Mouse (Mus musculus) forebrain, embryonic 10.5 days (tissue): ENCODE measurements around the gene Xxylt1. TPM values are rescaled to one million over a fixed set of nuclear protein-coding genes. Genes with fewer than 3 reads are reported as not detected.

Source experiments
- DNase-seq: peaks from one replicate; pipeline ENCODE4 v3.0.0-alpha.2; 2017; ENCODE audit warnings: low spot score; ENCODE audit errors: extremely low spot score
- H3K27ac ChIP-seq: fragments of 300-500 bp; sonication (generic); 2 replicates; pipeline ENCODE4 v1.5.1; 2016; ENCODE audit warnings: mild to moderate bottlenecking
- H3K27me3 ChIP-seq: fragments of 300-500 bp; sonication (generic); 2 replicates; pipeline ENCODE4 v1.6.1; 2016; ENCODE audit warnings: mild to moderate bottlenecking; ENCODE audit not compliant: poor library complexity, severe bottlenecking
- H3K36me3 ChIP-seq: fragments of 300-500 bp; sonication (generic); replicated peaks from 2 replicates; pipeline ENCODE4 v1.6.1; 2016; ENCODE audit warnings: mild to moderate bottlenecking, moderate library complexity
- H3K4me1 ChIP-seq: fragments of 300-500 bp; sonication (generic); 2 replicates; pipeline ENCODE4 v1.6.1; 2016
- H3K4me3 ChIP-seq: fragments of 300-500 bp; sonication (generic); 2 replicates; pipeline ENCODE4 v1.5.1; 2016; ENCODE audit warnings: mild to moderate bottlenecking, moderate library complexity
- H3K9me3 ChIP-seq: fragments of 300-500 bp; sonication (generic); 2 replicates; pipeline ENCODE4 v1.6.1; 2016; ENCODE audit warnings: mild to moderate bottlenecking, moderate library complexity
- WGBS: fragments of 180-500 bp; shearing (Covaris S2); methylation state at CpG from one replicate; pipeline ENCODE4 v1.1.7; 2016; 5-methylcytosine and 5-hydroxymethylcytosine counted together
- polyA plus RNA-seq: library from polyadenylated mRNA; unstranded; fragments of >200 nt; fragmentation: Nextera tagmentation; extraction: Ambion mirVana; gene quantifications from 2 replicates; pipeline ENCODE4 v1.2.1, GENCODE M21; 2016

Xxylt1 gene
- polyA plus RNA-seq, 1 experiment from 2014 or later = 13.9 TPM

DNA sequence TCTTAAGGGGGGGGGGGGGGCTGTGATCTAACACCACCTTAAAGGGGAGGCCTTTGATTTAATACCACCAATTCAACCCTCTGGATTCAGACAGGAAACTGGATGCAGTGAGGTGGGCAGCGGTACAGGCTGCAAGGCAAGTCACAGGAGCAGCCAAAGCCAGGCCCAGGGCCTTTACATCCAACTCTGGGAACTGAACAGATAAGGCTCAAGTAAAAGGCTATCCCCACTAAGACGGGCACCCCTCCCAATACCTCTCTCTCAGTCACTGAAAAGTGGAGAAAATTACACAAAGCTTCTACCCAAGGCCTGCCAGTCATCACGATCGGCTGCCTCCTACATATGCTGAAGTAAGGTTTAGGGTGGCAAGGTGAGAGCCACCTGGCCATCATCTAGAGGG, 21.5 kb downstream of the Xxylt1 start:
- Histone ChIP-seq H3K4me3 (no peak overlapping the region), H3K9me3 (no peaks in the 10 kb centered on the region), H3K4me1 (peaks cover 36% of the 10 kb centered on the region), H3K36me3 (no peaks in the 10 kb centered on the region), H3K27me3 (no peaks in the 10 kb centered on the region), H3K27ac (peak overlapping the region; percentile 44; the same call in 1 of the 2 replicates)
- 80% methylated on average over 4 of the region's 4 CpGs for WGBS
- no peak for DNase-seq

DNA sequence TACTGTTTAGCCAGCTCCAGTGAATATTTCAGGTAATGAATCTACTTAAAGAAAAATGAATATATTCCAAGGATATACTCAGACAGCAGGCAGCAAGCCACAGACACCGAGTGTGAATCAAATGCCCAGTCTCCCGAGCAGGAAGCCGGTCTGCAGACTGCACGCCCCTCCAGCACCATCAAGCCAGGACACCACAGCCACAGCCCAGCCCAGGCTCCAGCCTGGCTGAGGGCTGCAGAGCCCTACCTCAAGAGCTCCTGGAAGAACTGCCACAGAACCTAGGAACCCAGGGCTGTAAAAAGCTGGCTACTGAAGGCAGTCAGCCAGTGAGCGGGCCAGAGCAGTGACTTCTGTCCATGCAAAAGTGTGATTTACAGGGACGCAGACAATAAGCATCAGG, 28.4 kb downstream of the Xxylt1 start:
- H3K4me3 ChIP-seq = no peak overlapping the region
- H3K9me3 ChIP-seq = no peaks in the 10 kb centered on the region
- H3K27ac ChIP-seq = no peak overlapping the region
- H3K27me3 ChIP-seq = no peaks in the 10 kb centered on the region
- WGBS = 86% methylated on average over 6 of the region's 6 CpGs
- H3K36me3 ChIP-seq = no peaks in the 10 kb centered on the region; the same call in 1 of the 2 replicates
- DNase-seq = no peak
- peaks cover 5% of the 10 kb centered on the region for H3K4me1 ChIP-seq

DNA sequence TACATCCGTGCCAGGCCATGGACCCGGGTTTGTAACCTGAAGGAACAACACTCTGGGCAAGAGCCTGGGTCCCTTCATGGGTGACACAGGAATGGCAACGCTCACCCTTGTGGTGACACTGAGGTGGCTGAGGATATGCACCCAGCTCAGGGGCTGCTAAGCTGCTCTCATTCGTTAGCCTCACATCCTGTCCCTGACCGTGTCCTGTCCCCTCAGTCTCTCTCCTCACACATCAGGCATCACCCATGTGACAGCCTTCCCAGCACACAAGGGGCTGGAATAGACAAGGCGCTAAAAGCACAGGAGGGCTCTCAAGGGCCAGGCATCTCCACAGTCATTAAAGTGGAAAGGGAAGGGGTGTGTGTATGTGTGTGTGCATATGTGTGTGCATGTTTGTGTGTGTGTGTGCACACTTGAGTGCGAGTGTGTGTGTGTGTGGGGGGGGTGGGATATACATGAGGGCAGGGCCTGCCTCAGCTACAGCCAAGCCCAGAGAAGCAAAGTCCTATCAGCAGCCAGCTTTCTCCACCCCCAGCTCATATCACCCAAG, 29.0 kb downstream of the Xxylt1 start:
- H3K27ac ChIP-seq = peak overlapping the region; percentile 35; the same call in 1 of the 2 replicates

DNA sequence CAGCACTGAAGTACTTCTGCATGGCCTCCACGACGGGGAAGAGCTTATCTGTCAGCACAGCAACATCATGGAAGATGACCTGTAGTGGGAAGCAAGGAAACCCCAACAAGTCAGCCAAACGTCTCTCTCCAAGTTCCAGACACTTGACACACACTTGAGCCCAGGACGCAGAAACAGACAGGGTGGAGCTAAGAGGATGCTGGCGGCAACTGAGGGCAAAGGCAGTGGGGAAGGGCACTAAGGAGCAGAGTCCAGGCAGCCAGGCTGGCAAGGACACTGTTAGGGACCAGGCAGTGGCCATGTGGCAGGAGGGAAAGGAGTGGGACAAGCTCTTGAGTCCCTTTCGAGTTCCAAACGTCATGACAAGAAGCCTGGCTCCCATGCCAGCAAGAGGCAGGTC, 30.5 kb downstream of the Xxylt1 start:
- no peak overlapping the region for H3K27ac ChIP-seq
- no peaks in the 10 kb centered on the region for H3K27me3 ChIP-seq
- H3K4me3 ChIP-seq = no peak overlapping the region
- H3K4me1 ChIP-seq = peaks cover 6% of the 10 kb centered on the region; the same call in 1 of the 2 replicates
- WGBS = 90% methylated on average over 7 of the region's 7 CpGs
- no peaks in the 10 kb centered on the region for H3K9me3 ChIP-seq
- DNase-seq = no peak
- no peaks in the 10 kb centered on the region; the same call in 1 of the 2 replicates for H3K36me3 ChIP-seq

More for the DNA sequence above, 29.0 kb downstream of the Xxylt1 start:
- no peak for DNase-seq
- Histone ChIP-seq H3K36me3 (no peaks in the 10 kb centered on the region; the same call in 1 of the 2 replicates), H3K9me3 (no peaks in the 10 kb centered on the region), H3K27me3 (no peaks in the 10 kb centered on the region), H3K4me1 (peaks cover 5% of the 10 kb centered on the region), H3K4me3 (no peak overlapping the region)
- WGBS = 80% methylated on average over 7 of the region's 7 CpGs

DNA sequence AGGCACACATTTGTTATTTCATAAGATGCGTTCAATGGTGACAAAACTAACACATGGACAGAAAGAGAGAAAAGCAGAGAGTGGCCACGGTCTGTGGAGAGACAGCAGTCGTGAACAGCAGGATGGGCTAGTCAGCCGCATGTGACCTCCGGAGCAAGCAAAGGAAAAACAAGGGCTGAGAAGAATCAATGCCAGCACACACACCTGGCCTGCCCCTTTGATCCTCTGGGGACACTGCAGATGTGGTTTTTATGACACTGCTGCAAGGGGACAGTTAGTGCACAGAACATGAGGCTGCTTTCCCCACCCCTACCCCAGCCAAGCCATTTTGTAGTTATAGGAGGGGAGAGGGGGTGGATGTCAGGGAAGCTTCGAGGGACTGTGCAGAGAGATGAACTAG, 33.0 kb downstream of the Xxylt1 start:
- Histone ChIP-seq H3K9me3 (no peaks in the 10 kb centered on the region), H3K36me3 (no peaks in the 10 kb centered on the region; the same call in 1 of the 2 replicates), H3K4me3 (no peak overlapping the region), H3K27ac (no peak overlapping the region), H3K4me1 (peaks cover 6% of the 10 kb centered on the region; the same call in 1 of the 2 replicates), H3K27me3 (no peaks in the 10 kb centered on the region)
- DNase-seq = no peak
- 87% methylated on average over 6 of the region's 6 CpGs for WGBS

DNA sequence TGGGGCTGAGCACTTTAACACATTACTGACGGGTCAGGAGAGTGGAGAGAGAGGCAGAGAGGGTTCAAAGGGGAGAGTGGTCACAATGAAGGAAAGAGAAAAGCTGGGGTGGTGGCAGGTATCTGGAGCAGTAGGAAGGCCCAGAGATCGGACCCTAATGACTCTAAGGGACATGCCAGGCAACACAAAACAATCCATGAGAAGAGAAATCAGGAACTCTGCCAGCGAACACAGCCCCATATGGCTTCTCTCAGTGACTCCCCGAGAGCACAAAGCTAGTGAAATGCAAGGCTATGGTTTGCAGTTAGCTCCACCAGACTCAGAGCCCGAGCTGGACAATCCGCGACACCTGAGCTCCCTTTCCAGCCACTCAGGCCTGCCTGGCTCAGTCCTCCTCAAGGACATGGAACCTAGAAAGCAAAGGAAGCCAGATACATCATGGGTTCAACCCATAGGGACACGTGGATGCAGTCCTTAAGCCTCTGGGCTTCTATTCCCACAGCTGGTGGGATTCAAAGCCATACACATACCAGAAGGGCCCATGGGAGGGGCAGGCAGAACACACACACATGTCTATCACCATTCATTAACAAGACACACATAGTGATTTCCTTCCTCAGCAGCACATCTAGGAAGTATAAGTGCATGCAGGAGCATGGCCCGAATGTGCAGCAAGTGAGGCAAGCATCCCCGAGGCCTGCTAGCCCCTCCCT, 33.9 kb downstream of the Xxylt1 start:
- Histone ChIP-seq H3K27ac (no peak overlapping the region), H3K27me3 (no peaks in the 10 kb centered on the region), H3K4me1 (peaks cover 6% of the 10 kb centered on the region; the same call in 1 of the 2 replicates), H3K36me3 (no peaks in the 10 kb centered on the region; the same call in 1 of the 2 replicates), H3K4me3 (no peak overlapping the region), H3K9me3 (no peaks in the 10 kb centered on the region)
- 84% methylated on average over 10 of the region's 10 CpGs for WGBS
- no peak for DNase-seq

DNA sequence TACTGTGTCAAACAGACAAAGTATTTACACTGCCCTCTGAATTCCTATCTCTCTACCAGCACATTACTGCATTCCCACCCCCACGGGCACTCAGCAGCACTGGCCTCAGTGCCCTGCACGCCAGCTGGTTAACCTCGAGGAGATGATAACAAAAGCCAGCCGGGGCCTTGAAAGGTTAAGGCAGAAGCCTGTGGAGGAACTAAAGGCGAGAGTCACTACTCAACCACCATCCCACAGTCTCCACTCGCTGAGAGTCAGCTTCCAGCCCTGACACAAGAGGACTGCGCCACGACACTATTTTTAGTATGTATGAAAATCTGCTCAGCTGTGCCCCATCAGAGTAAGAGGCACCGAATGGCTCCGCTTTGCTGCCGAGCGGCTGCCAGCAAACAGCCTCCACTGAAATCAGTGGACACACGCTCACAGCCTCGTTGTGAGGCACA, 35.0 kb downstream of the Xxylt1 start:
- H3K4me3 ChIP-seq = no peak overlapping the region
- H3K9me3 ChIP-seq = no peaks in the 10 kb centered on the region
- DNase-seq = no peak
- 86% methylated on average over 14 of the region's 14 CpGs for WGBS
- peaks cover 6% of the 10 kb centered on the region; the same call in 1 of the 2 replicates for H3K4me1 ChIP-seq
- H3K36me3 ChIP-seq = no peaks in the 10 kb centered on the region; the same call in 1 of the 2 replicates
- no peaks in the 10 kb centered on the region for H3K27me3 ChIP-seq
- no peak overlapping the region for H3K27ac ChIP-seq

DNA sequence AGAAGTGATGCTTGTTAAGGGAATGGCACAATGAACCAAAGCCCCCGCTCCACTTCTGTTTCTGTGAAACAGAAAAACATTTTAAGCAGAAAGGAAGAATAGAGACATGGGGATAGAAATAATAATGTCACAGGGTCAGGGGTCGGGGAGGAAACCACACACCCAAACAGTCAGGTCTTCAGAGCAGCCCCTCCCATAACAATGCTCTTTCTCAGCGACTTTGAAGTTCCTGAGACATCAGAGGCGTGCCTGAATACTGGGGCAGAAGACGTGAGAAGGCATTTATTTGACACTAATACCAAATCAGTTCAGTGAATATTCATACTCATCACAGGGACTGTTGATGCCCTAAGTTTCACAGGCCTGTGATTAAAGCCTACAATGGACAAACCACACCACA, 36.0 kb downstream of the Xxylt1 start:
- no peaks in the 10 kb centered on the region; the same call in 1 of the 2 replicates for H3K36me3 ChIP-seq
- WGBS = 77% methylated on average over 5 of the region's 5 CpGs
- no peak overlapping the region for H3K27ac ChIP-seq

DNA sequence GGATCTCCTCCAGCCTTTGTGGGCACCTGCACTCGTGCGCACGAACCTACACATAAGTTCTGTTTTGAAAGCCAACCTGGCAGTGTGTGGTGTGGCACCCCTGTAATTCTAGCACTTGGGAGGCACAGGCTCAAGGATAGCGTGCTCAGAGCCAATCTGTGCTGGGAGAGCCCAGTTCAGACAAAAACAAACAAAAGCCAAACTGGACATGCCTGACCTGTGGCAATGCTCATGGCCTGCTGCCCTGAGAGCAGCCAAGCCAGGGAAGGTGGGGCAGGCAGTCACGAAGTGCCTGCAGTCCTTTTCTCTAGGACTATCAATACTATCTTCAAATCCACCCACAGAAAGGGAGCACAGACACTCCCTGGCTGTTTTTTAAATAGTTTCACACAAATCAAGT, 38.1 kb downstream of the Xxylt1 start:
- no peak overlapping the region for H3K4me3 ChIP-seq
- peaks cover 2% of the 10 kb centered on the region; the same call in 1 of the 2 replicates for H3K36me3 ChIP-seq
- no peaks in the 10 kb centered on the region for H3K27me3 ChIP-seq
- H3K27ac ChIP-seq = no peak overlapping the region
- DNase-seq = no peak
- peaks cover 11% of the 10 kb centered on the region; the same call in 1 of the 2 replicates for H3K4me1 ChIP-seq
- 82% methylated on average over 5 of the region's 5 CpGs for WGBS
- no peaks in the 10 kb centered on the region for H3K9me3 ChIP-seq

More for the DNA sequence above, 36.0 kb downstream of the Xxylt1 start:
- Histone ChIP-seq H3K9me3 (no peaks in the 10 kb centered on the region), H3K4me3 (no peak overlapping the region), H3K4me1 (peaks cover 8% of the 10 kb centered on the region; the same call in 1 of the 2 replicates), H3K27me3 (no peaks in the 10 kb centered on the region)
- no peak for DNase-seq

DNA sequence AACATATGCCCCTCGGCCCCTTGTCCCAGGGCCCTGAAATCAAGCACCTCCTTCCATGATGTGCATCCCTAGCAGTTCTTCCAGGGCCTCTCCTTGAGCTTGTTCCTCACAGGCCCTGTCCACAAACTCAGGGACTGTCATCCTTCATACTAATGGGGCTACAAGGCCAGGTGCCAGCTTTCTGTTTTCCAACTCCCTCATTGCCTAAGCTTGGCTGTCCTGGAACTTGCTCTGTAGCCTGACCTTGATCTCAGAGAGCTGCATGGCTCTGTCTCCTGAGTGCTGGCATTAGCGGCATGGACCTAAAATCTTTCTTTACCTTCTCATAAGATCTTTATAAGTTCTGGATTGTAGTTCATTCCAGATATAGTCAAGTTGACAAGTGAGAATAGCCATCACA, 39.7 kb downstream of the Xxylt1 start:
- H3K4me1 ChIP-seq = peaks cover 10% of the 10 kb centered on the region; the same call in 1 of the 2 replicates
- no peak overlapping the region for H3K4me3 ChIP-seq
- 93% methylated on average over 2 of the region's 2 CpGs for WGBS
- no peaks in the 10 kb centered on the region for H3K27me3 ChIP-seq
- no peak for DNase-seq
- no peaks in the 10 kb centered on the region for H3K9me3 ChIP-seq
- no peak overlapping the region for H3K27ac ChIP-seq
- H3K36me3 ChIP-seq = 0 out of 2 replicates have a peak, but pooled peaks cover 2% of the 10 kb centered on the region

DNA sequence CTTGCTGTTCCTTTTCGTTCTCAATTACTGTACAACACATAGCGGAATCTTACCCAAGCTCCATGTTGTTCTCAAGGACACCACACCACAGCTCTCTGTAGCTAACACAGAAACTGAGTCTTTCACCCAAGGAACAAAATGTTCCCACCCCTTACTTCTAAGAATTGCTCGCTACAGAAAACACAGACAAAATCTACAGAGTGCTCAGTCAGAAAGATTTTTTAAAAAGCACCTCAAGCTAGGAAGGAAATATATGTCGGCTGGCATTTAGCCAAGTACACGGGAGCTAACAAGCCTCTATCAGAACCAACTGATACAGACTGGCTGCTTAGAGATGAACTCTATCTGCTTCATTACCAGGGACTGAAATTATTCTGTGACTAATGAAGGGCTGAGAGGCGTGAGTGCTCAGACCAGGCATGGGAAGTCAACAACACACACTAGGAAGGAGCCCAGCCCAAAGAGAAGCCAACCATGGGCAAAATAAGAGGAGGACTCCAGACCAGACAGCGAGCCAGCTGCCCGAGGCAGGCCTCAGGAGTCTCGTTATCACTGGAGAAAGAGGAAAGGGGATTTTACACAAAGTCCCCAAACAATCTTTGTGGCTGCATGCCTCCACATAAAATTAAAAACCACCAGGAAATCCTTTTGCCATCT, 41.3 kb downstream of the Xxylt1 start:
- no peak for DNase-seq
- Histone ChIP-seq H3K27me3 (no peaks in the 10 kb centered on the region), H3K4me1 (peaks cover 15% of the 10 kb centered on the region), H3K4me3 (no peak overlapping the region), H3K27ac (no peak overlapping the region), H3K36me3 (0 out of 2 replicates have a peak, but pooled peaks cover 2% of the 10 kb centered on the region), H3K9me3 (no peaks in the 10 kb centered on the region)
- 91% methylated on average over 9 of the region's 9 CpGs for WGBS

DNA sequence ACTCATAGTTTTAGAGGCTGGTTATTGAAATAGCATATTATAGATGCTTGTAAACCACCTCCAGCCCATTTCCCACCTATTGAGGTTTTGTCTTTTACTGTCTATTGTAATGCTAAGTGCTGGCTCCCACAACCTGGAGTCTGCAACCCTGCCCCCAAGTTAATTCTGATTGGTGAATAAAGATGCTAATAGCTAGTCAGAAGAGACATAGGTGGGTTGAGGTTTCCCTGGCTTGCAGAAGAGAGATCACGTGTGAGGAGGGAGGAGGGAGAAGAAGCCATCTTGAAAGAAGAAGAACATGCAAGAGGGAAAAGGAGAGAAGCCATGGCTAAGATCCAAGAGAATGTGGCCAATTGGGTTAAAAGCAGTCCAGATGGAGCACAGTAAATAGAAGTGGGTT, 43.8 kb downstream of the Xxylt1 start:
- DNase-seq = no peak
- Histone ChIP-seq H3K36me3 (peaks cover 2% of the 10 kb centered on the region; the same call in 1 of the 2 replicates), H3K27ac (no peak overlapping the region), H3K4me3 (no peak overlapping the region), H3K9me3 (no peaks in the 10 kb centered on the region), H3K4me1 (peaks cover 33% of the 10 kb centered on the region), H3K27me3 (no peaks in the 10 kb centered on the region)
- WGBS = 76% methylated on average over 1 of the region's 1 CpGs
